Mouse (Mus musculus) T-helper 2 cell (primary cell): ENCODE measurements around the gene Abhd14b.
"Not testable (repeated sequence)": the region's sequence is repeated elsewhere in the genome, so short reads cannot be mapped to it uniquely, and the experiment has no call there.

Experiments used
- in situ Hi-C: fragments of 300-600 bp; cut with MboI, MseI; formaldehyde crosslinking; loops from one replicate; pipeline ENCODE4 v1.15.1; 2025; ENCODE audit warnings: high pct_unique_total_duplicates

The Abhd14b gene

GRCm38 (mm10) chr9:106476002-106476923 lies 29.0 kb downstream of the Abhd14b start:
- in situ Hi-C loops = no loop called here

- in situ Hi-C loops = no loop called here
These were observed 29.7 kb downstream of the Abhd14b start, which contains the start of gene Parp3 for GRCm38 (mm10) chr9:106476924-106477484. Parp3 (minus strand) TSS chr9:106476949.

GRCm38 (mm10) chr9:106477649-106478048 lies 30.4 kb downstream of the Abhd14b start:
- in situ Hi-C loops = no loop called here

- in situ Hi-C loops = no loop called here
These were observed 30.8 kb downstream of the Abhd14b start for GRCm38 (mm10) chr9:106478101-106478500.

GRCm38 (mm10) chr9:106480541-106480940 lies 33.3 kb downstream of the Abhd14b start:
- in situ Hi-C loops = no loop called here

GRCm38 (mm10) chr9:106481075-106481474 lies 33.8 kb downstream of the Abhd14b start:
- in situ Hi-C loops = no loop called here

- in situ Hi-C loops = no loop called here
These were observed 34.4 kb downstream of the Abhd14b start for GRCm38 (mm10) chr9:106481676-106482075.

- in situ Hi-C loops = no loop called here
These were observed 35.4 kb downstream of the Abhd14b start for GRCm38 (mm10) chr9:106482578-106483115.

GRCm38 (mm10) chr9:106483136-106483535 lies 35.9 kb downstream of the Abhd14b start:
- in situ Hi-C loops = no loop called here

GRCm38 (mm10) chr9:106483606-106484005 lies 36.3 kb downstream of the Abhd14b start:
- in situ Hi-C loops = no loop called here

- in situ Hi-C loops = no loop called here
These were observed 37.8 kb downstream of the Abhd14b start for GRCm38 (mm10) chr9:106485076-106485475.

GRCm38 (mm10) chr9:106487602-106488001 lies 40.3 kb downstream of the Abhd14b start:
- in situ Hi-C loops = not testable (repeated sequence)

- in situ Hi-C loops = loop anchor here (10.0 kb wide), 1 partner anchor 855 kb away; the partner anchor contains the start of gene Pik3r4
These were observed 52.4 kb downstream of the Abhd14b start, which contains the start of gene Iqcf1 for GRCm38 (mm10) chr9:106499667-106500066. Iqcf1 (plus strand) TSS chr9:106499967.

- in situ Hi-C loops = loop anchor here (10.0 kb wide), 1 partner anchor 857 kb away; the partner anchor contains the start of gene Pik3r4
These were observed 54.6 kb downstream of the Abhd14b start for GRCm38 (mm10) chr9:106501846-106502245.
